Mouse (Mus musculus) forebrain, embryonic 14.5 days (tissue): ENCODE results near the gene Nudcd3. TPM values are rescaled to one million over a fixed set of nuclear protein-coding genes. Genes with fewer than 3 reads are reported as not detected.

Experiments
- ATAC-seq: fragments of 200-750 bp; cut with Nextera tagmentation; 2 replicates; pipeline ENCODE4 v1.8.0; 2017; ENCODE audit warnings: mild to moderate bottlenecking, moderate library complexity
- DNase-seq: peaks from one replicate; pipeline ENCODE4 v3.0.0-alpha.2; 2015; ENCODE audit warnings: low spot score
- H3K27ac ChIP-seq: fragments of 300-500 bp; sonication (generic); 2 replicates; pipeline ENCODE4 v1.5.1; 2014; ENCODE audit warnings: low read depth, mild to moderate bottlenecking, control low read depth, low read length, moderate library complexity
- H3K27me3 ChIP-seq: fragments of 300-500 bp; sonication (generic); replicated peaks from 2 replicates; pipeline ENCODE4 v1.6.1; 2014; ENCODE audit warnings: low read length, control low read depth, mixed read lengths; ENCODE audit not compliant: control insufficient read depth, insufficient read depth
- H3K36me3 ChIP-seq: fragments of 300-500 bp; sonication (generic); 2 replicates; pipeline ENCODE4 v1.6.1; 2014; ENCODE audit warnings: low read length, control low read depth; ENCODE audit not compliant: control insufficient read depth, insufficient read depth
- H3K4me1 ChIP-seq: fragments of 300-500 bp; sonication (generic); 2 replicates; pipeline ENCODE4 v1.6.1; 2014; ENCODE audit warnings: antibody characterized with exemption, low read length, control low read depth; ENCODE audit not compliant: control insufficient read depth, insufficient read depth
- H3K4me2 ChIP-seq: fragments of 300-500 bp; sonication (generic); 2 replicates; pipeline ENCODE4 v1.6.1; 2014; ENCODE audit warnings: mild to moderate bottlenecking, control low read depth, low read length
- H3K4me3 ChIP-seq: fragments of 300-500 bp; sonication (generic); 2 replicates; pipeline ENCODE4 v1.5.1; 2014; ENCODE audit warnings: low read depth, low read length, control low read depth
- H3K9ac ChIP-seq: fragments of 300-500 bp; sonication (generic); 2 replicates; pipeline ENCODE4 v1.6.1; 2014; ENCODE audit warnings: mild to moderate bottlenecking, low read length, control low read depth, moderate library complexity
- H3K9me3 ChIP-seq: fragments of 300-500 bp; sonication (generic); replicated peaks from 2 replicates; pipeline ENCODE4 v1.6.1; 2016; ENCODE audit warnings: low read length, control low read depth, mixed read lengths; ENCODE audit not compliant: control insufficient read depth
- WGBS: fragments of 180-500 bp; shearing (Covaris S2); extraction: QIAGEN DNeasy Blood & Tissue Kit; methylation state at CpG from one replicate; pipeline ENCODE4 v1.1.7; 2014; 5-methylcytosine and 5-hydroxymethylcytosine counted together
- polyA plus RNA-seq: library from polyadenylated mRNA; unstranded; fragments of >200 nt; fragmentation: Nextera tagmentation; extraction: Ambion mirVana; gene quantifications from 2 replicates; pipeline ENCODE4 v1.2.1, GENCODE M21; 2014

The Nudcd3 gene
- polyA plus RNA-seq, 1 experiment from 2014 or later, result 49.7 TPM

DNA sequence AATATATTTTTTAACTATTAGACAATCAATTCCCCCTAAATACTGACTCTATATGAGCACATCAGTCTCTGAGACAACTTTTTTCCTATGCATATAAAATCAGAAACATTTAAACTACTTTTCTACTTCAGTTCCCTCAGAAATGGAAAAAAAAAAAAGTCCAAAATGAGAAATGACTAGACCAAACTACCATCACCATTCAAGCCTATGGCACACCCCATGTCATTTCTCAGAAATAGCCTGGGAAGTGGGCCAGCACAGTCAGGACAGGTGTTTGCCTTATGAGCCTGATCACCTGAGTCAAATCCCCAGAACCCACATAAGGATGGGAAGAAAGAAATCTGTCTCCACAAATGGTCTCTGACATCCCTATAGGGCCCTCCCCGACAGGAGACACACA lies 41.7 kb downstream of the Nudcd3 start:
- WGBS, result 86% methylated on average over 1 of the region's 1 CpGs
- Histone ChIP-seq H3K27ac (no peak overlapping the region), H3K4me1 (no peaks in the 10 kb centered on the region; the same call in 1 of the 2 replicates), H3K9ac (no peak overlapping the region), H3K4me2 (no peak overlapping the region), H3K36me3 (no peaks in the 10 kb centered on the region), H3K9me3 (no peaks in the 10 kb centered on the region), H3K27me3 (no peaks in the 10 kb centered on the region), H3K4me3 (no peak overlapping the region)
- no peak for DNase-seq
- no peak for ATAC-seq

GRCm38 (mm10) chr11:6157119-6157518 lies 43.1 kb downstream of the Nudcd3 start:
- H3K36me3 ChIP-seq, result no peaks in the 10 kb centered on the region
- H3K27me3 ChIP-seq, result no peaks in the 10 kb centered on the region
- H3K9me3 ChIP-seq, result no peaks in the 10 kb centered on the region
- no peak overlapping the region for H3K4me2 ChIP-seq
- no peak overlapping the region for H3K9ac ChIP-seq
- H3K27ac ChIP-seq, result no peak overlapping the region
- 85% methylated on average over 5 of the region's 5 CpGs for WGBS
- ATAC-seq (no peak), DNase-seq (no peak)
- no peak overlapping the region for H3K4me3 ChIP-seq
- no peaks in the 10 kb centered on the region; the same call in 1 of the 2 replicates for H3K4me1 ChIP-seq

DNA sequence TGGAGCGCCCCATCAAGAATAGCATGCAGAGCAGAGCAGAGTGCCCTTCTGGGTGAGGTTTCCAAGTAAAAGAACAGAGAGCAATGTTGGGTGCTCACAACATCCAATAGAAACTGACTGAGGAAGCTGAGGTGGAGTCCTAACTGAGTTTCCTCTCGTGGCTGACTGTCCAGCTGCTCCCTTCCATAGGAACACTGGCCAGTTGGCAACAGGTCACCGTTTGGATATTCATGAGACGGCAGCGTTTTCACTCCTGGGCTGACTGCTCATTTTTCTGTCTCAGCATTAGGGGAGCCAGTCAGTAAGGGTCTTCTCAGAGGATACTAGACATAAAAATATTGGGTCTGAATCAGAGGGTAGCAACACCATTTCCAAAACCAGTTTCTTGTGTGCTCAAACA lies 43.6 kb downstream of the Nudcd3 start:
- Histone ChIP-seq H3K9ac (no peak overlapping the region), H3K4me2 (no peak overlapping the region), H3K27ac (no peak overlapping the region), H3K4me3 (no peak overlapping the region), H3K4me1 (no peaks in the 10 kb centered on the region; the same call in 1 of the 2 replicates), H3K36me3 (no peaks in the 10 kb centered on the region), H3K9me3 (no peaks in the 10 kb centered on the region), H3K27me3 (no peaks in the 10 kb centered on the region)
- ATAC-seq (no peak), DNase-seq (no peak)
- WGBS, result 79% methylated on average over 5 of the region's 5 CpGs

DNA sequence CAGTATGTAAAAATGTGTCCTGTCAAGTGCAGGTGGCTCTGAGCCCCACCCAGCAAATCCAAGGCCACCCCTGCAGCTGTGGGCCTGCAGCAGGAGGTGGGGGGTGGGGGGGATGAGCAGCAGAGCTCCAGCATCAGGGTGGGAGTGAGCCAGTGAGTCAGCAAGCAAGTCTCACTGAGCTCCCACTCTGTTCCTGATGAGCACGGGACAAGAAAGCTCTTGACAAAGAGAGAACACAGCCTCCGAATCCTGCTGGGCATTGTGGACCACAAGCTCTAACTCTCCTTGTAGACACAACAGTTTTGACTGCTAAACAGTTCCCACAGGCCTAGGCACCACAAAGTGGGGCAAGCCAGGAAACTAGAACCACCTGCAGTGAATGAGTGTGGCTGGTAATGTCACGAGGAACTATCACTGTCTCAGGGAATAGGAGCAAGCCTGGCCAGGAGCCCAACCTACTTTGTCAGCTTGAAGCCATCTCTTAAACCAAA lies 46.0 kb downstream of the Nudcd3 start:
- Histone ChIP-seq H3K27me3 (no peaks in the 10 kb centered on the region), H3K4me3 (no peak overlapping the region), H3K4me1 (no peaks in the 10 kb centered on the region; the same call in 1 of the 2 replicates), H3K27ac (no peak overlapping the region), H3K9me3 (no peaks in the 10 kb centered on the region), H3K9ac (no peak overlapping the region), H3K4me2 (no peak overlapping the region), H3K36me3 (peaks cover 12% of the 10 kb centered on the region)
- ATAC-seq (no peak), DNase-seq (no peak)
- WGBS, result 52% methylated on average over 3 of the region's 3 CpGs

- no peak overlapping the region for H3K9ac ChIP-seq
- no peak overlapping the region for H3K4me3 ChIP-seq
- 82% methylated on average over 4 of the region's 4 CpGs for WGBS
- no peak overlapping the region for H3K27ac ChIP-seq
- no peak for DNase-seq
- ATAC-seq, result no peak
- no peak overlapping the region for H3K4me2 ChIP-seq
- no peaks in the 10 kb centered on the region for H3K27me3 ChIP-seq
- H3K36me3 ChIP-seq, result peaks cover 18% of the 10 kb centered on the region
- H3K9me3 ChIP-seq, result no peaks in the 10 kb centered on the region
- no peaks in the 10 kb centered on the region; the same call in 1 of the 2 replicates for H3K4me1 ChIP-seq
Measured at GRCm38 (mm10) chr11:6152864-6153263, 47.4 kb downstream of the Nudcd3 start.

- no peaks in the 10 kb centered on the region for H3K4me1 ChIP-seq
- no peaks in the 10 kb centered on the region for H3K27me3 ChIP-seq
- no peak for DNase-seq
- H3K4me2 ChIP-seq, result no peak overlapping the region
- no peaks in the 10 kb centered on the region for H3K9me3 ChIP-seq
- 84% methylated on average over 6 of the region's 7 CpGs for WGBS
- no peak overlapping the region for H3K27ac ChIP-seq
- peaks cover 8% of the 10 kb centered on the region; the same call in 1 of the 2 replicates for H3K36me3 ChIP-seq
- H3K9ac ChIP-seq, result no peak overlapping the region
- H3K4me3 ChIP-seq, result no peak overlapping the region
- no peak for ATAC-seq
Measured at GRCm38 (mm10) chr11:6138233-6138950, 61.8 kb downstream of the Nudcd3 start.

DNA sequence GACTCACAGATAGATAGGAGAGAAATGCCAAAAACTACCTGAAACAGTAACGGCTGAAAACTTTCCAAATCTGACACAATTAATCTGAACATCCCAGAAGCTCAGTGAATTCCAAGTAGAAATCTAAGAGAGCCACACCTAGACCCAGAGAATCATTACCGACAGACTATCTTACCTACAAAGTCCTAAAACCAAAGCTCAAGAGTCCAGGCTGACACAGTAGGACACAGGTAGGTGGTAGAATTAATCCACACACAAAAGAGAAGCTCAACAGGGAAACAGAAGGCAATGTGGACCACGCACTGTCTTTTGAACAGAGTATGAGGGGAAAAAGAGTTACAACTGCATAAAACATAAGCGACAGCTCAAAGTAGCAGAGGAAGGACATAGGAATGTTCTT lies 67.3 kb downstream of the Nudcd3 start:
- Histone ChIP-seq H3K36me3 (no peaks in the 10 kb centered on the region), H3K27ac (no peak overlapping the region), H3K4me1 (no peaks in the 10 kb centered on the region), H3K27me3 (no peaks in the 10 kb centered on the region), H3K9me3 (no peaks in the 10 kb centered on the region), H3K4me3 (no peak overlapping the region), H3K4me2 (no peak overlapping the region), H3K9ac (no peak overlapping the region)
- DNase-seq (no peak), ATAC-seq (no peak)
- 92% methylated on average over 4 of the region's 4 CpGs for WGBS

DNA sequence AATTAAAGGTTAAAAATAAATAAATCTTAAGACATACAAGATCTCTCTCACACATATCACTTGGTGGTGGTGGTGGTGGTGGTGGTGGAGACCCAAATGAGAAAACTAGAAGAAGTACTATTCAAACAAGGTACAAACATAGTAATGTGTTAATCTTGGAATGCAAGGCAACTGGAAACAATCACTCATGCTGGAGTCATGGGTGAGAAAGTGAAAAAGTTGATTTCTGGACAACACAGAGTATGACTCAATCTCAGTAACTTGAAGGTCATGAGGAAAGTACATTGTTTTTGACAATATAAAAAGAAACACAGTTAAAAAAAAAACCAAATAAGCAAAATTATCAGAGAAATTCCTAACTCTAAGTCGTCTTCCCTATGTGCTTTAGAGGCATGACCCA lies 69.6 kb downstream of the Nudcd3 start:
- DNase-seq, result no peak
- Histone ChIP-seq H3K9me3 (no peaks in the 10 kb centered on the region), H3K4me1 (no peaks in the 10 kb centered on the region), H3K4me3 (no peak overlapping the region), H3K27ac (no peak overlapping the region), H3K27me3 (no peaks in the 10 kb centered on the region), H3K36me3 (no peaks in the 10 kb centered on the region), H3K4me2 (no peak overlapping the region), H3K9ac (no peak overlapping the region)
- 90% methylated on average over 1 of the region's 1 CpGs for WGBS
- ATAC-seq, result no peak

DNA sequence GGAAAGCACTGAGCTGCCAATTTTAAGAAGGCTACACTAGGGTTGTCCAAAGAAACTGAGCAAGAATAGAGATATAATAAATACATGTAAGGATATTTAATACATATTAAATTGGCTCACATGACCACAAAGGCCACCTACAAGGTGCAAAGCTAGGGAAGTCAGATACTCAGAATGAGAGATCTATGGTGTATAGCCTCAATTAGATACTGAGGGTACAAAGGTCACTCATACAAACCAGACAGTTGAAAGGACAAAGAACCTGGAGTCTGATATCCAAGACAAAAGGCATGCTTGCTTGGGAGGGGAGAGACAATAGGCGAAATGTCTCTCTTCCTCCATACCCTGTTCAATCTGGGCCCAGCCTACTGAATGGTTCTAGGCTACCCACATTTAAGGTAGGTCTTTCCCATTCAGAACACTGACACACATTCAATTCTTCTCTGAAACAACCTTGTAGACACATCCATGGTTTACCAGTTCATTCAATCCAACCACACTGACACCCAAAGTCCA lies 76.6 kb downstream of the Nudcd3 start:
- 88% methylated on average over 1 of the region's 1 CpGs for WGBS
- DNase-seq (no peak), ATAC-seq (no peak)
- H3K4me2 ChIP-seq, result no peak overlapping the region
- peaks cover 13% of the 10 kb centered on the region; the same call in 1 of the 2 replicates for H3K36me3 ChIP-seq
- no peak overlapping the region for H3K9ac ChIP-seq
- no peaks in the 10 kb centered on the region for H3K4me1 ChIP-seq
- no peak overlapping the region for H3K4me3 ChIP-seq
- H3K27ac ChIP-seq, result no peak overlapping the region
- no peaks in the 10 kb centered on the region for H3K27me3 ChIP-seq
- H3K9me3 ChIP-seq, result no peaks in the 10 kb centered on the region
